In the genomic region with DNA sequence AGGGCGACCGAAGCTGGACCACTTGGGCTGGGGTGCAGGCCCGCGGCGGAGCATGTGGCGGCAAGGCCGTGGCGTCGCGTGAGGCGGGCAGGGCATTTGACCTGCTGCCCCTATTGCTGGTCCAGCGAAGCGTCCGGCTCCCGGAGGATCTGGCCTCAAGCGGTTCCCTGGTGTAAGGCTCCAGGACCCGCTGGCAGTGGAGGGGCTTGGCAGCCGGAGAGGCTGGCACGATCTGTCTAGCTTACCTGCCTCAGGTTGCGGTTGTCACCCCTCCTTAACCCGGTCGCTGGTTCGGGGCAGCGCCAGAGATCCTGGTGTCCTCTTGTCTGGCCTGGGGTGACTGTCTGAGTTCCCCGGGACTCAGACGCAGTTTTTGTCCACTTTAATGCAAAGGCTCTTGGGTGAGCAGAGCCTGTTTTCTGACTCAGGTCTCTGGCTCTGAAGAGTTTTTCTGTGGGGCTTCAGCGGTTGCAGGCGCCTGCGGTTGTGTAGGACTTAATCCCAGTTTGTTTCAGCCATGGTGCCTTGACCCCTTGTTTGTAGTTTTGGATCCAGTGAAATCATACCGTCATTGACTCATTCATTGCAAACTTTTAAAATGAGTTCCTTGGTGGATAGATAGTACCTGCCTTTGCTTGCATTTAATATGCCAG, we compare ENCODE assay signal across 8 mouse cellular contexts. TPM values are rescaled to one million over a fixed set of nuclear protein-coding genes. Genes with fewer than 3 reads are reported as not detected.
DNase-seq lines count a peak whose midpoint lies in the region; ATAC-seq and TF ChIP-seq lines count a peak whose summit lies in the region.

No protein-coding gene starts in this region.

- TF ChIP-seq EP300 in MEL (IDR thresholded peaks at IDR 0.05; ENCODE audit: low read depth in 1 of 2, low read length in 2 of 2), result no peak; a peak in 1 of 4 replicates

- no peaks in the 10 kb centered on the region for H3K9me3 ChIP-seq in kidney, embryonic 14.5 days (ENCODE audit: control insufficient read depth, low read length)
- H3K9me3 ChIP-seq in MEL (replicated peaks; ENCODE audit: insufficient read depth, low read length), result no peaks in the 10 kb centered on the region
- no peaks in the 10 kb centered on the region for H3K9me3 ChIP-seq in erythroblast, embryonic 14.5 days (ENCODE audit: control insufficient read depth, low read length)
- no peaks in the 10 kb centered on the region for H3K9me3 ChIP-seq in limb, embryonic 15.5 days
- no peaks in the 10 kb centered on the region for H3K9me3 ChIP-seq in stomach, embryonic 15.5 days

- no peaks in the 10 kb centered on the region for H3K27me3 ChIP-seq in kidney, embryonic 14.5 days (ENCODE audit: control insufficient read depth, insufficient read depth, low read length)
- H3K27me3 ChIP-seq in MEL (ENCODE audit: control insufficient read depth in 1 of 2, insufficient read depth in 2 of 2, low read length in 2 of 2), result no peaks in the 10 kb centered on the region
- no peaks in the 10 kb centered on the region for H3K27me3 ChIP-seq in erythroblast, embryonic 14.5 days (ENCODE audit: control insufficient read depth)
- H3K27me3 ChIP-seq in limb, embryonic 15.5 days, result no peaks in the 10 kb centered on the region
- H3K27me3 ChIP-seq in stomach, embryonic 15.5 days (replicated peaks), result no peaks in the 10 kb centered on the region

- no peak for DNase-seq in kidney, adult 8-10 months
- DNase-seq in MEL (ENCODE audit: low read depth, low spot score), result peak; percentile 59
- DNase-seq in cerebellum, adult 8-10 months, result no peak
- DNase-seq in lung, adult 18-20 months, result no peak

- no peak for TF ChIP-seq RAD21 in MEL (IDR thresholded peaks at IDR 0.05; ENCODE audit: low read depth, low read length)

- under 1% methylated on average over 30 of the region's 30 CpGs for WGBS in kidney, embryonic 14.5 days
- WGBS in limb, embryonic 15.5 days, result under 1% methylated on average over 30 of the region's 30 CpGs
- WGBS in stomach, embryonic 15.5 days, result 3% methylated on average over 30 of the region's 30 CpGs

- no peaks in the 10 kb centered on the region for H3K36me3 ChIP-seq in kidney, embryonic 14.5 days (ENCODE audit: control insufficient read depth, insufficient read depth, low read length)
- H3K36me3 ChIP-seq in MEL (ENCODE audit: control insufficient read depth in 1 of 2, insufficient read depth in 2 of 2, low read length in 2 of 2), result peaks cover 0 to 2% of the 10 kb centered on the region in 2 experiments; a peak in 2 of 4 replicates
- no peaks in the 10 kb centered on the region for H3K36me3 ChIP-seq in erythroblast, embryonic 14.5 days (ENCODE audit: control insufficient read depth)
- no peaks in the 10 kb centered on the region for H3K36me3 ChIP-seq in limb, embryonic 15.5 days
- H3K36me3 ChIP-seq in stomach, embryonic 15.5 days, result no peaks in the 10 kb centered on the region

- no peaks in the 10 kb centered on the region for H3K4me1 ChIP-seq in kidney, embryonic 14.5 days (ENCODE audit: control insufficient read depth, insufficient read depth, low read length)
- peaks cover 0 to 8% of the 10 kb centered on the region in 2 experiments; a peak in 3 of 4 replicates for H3K4me1 ChIP-seq in MEL (ENCODE audit: control insufficient read depth in 1 of 2, insufficient read depth in 2 of 2, low read length in 2 of 2)
- H3K4me1 ChIP-seq in erythroblast, embryonic 14.5 days (ENCODE audit: control insufficient read depth), result peaks cover 23% of the 10 kb centered on the region
- H3K4me1 ChIP-seq in limb, embryonic 15.5 days, result peaks cover 7% of the 10 kb centered on the region; the same call in 1 of the 2 replicates
- H3K4me1 ChIP-seq in stomach, embryonic 15.5 days, result peaks cover 6% of the 10 kb centered on the region; the same call in 1 of the 2 replicates

- peak overlapping the region; percentile 84 for H3K4me3 ChIP-seq in kidney, embryonic 14.5 days (ENCODE audit: low read length)
- peak overlapping the region; percentile 79 for H3K4me3 ChIP-seq in MEL (ENCODE audit: control insufficient read depth in 1 of 2, insufficient read depth in 1 of 2, low read depth in 2 of 2, low read length in 2 of 2)
- H3K4me3 ChIP-seq in erythroblast, embryonic 14.5 days (replicated peaks), result peak overlapping the region; percentile 82
- H3K4me3 ChIP-seq in limb, embryonic 15.5 days, result peak overlapping the region; percentile 75
- H3K4me3 ChIP-seq in stomach, embryonic 15.5 days (replicated peaks), result peak overlapping the region; percentile 88

- no peak overlapping the region for H3K27ac ChIP-seq in kidney, embryonic 14.5 days (ENCODE audit: low read depth, low read length)
- H3K27ac ChIP-seq in MEL (ENCODE audit: control insufficient read depth, low read depth, low read length), result 0 out of 2 replicates have a peak overlapping the region, but pooled peaks have one; percentile 21
- peak overlapping the region; percentile 55; the same call in 1 of the 2 replicates for H3K27ac ChIP-seq in limb, embryonic 15.5 days
- 0 out of 2 replicates have a peak overlapping the region, but pooled peaks have one; percentile 44 for H3K27ac ChIP-seq in stomach, embryonic 15.5 days

- H3K79me2 ChIP-seq in MEL (ENCODE audit: control insufficient read depth, insufficient read depth, low read length, poor library complexity), result peaks cover 9% of the 10 kb centered on the region

- peak overlapping the region; percentile 61 for H3K9ac ChIP-seq in kidney, embryonic 14.5 days (ENCODE audit: low read depth, low read length)
- peak overlapping the region; percentile 83 for H3K9ac ChIP-seq in MEL (ENCODE audit: control insufficient read depth, low read depth, low read length, poor library complexity, severe bottlenecking)
- peak overlapping the region; percentile 63 for H3K9ac ChIP-seq in limb, embryonic 15.5 days
- peak overlapping the region; percentile 80 for H3K9ac ChIP-seq in stomach, embryonic 15.5 days

- TF ChIP-seq POLR2A in MEL (IDR thresholded peaks at IDR 0.05; ENCODE audit: control insufficient read depth in 1 of 2, insufficient read depth in 1 of 2, low read depth in 1 of 2, low read length in 2 of 2, poor library complexity in 1 of 2), result no peak

- TF ChIP-seq CTCF in MEL (IDR thresholded peaks at IDR 0.05 in 2 of 3, conservative IDR thresholded peaks at IDR 0.05 in 1 of 3; ENCODE audit: control insufficient read depth in 1 of 3, insufficient read depth in 1 of 3, low read depth in 2 of 3, low read length in 3 of 3, poor library complexity in 1 of 3, severe bottlenecking in 1 of 3), result no peak

- peak overlapping the region; percentile 96 for H3K4me2 ChIP-seq in kidney, embryonic 14.5 days (replicated peaks; ENCODE audit: low read depth, low read length)
- peak overlapping the region; percentile 91 for H3K4me2 ChIP-seq in limb, embryonic 15.5 days
- H3K4me2 ChIP-seq in stomach, embryonic 15.5 days, result peak overlapping the region; percentile 95

- peak; percentile 82 for ATAC-seq in kidney, embryonic 14.5 days (ENCODE audit: low FRiP score, low TSS enrichment)
- ATAC-seq in limb, embryonic 15.5 days (ENCODE audit: insufficient number of reproducible peaks, low FRiP score, low TSS enrichment, low read depth), result no peak; the same call in 1 of the 2 replicates
- peak; percentile 36 for ATAC-seq in stomach, embryonic 15.5 days (ENCODE audit: insufficient read depth, low FRiP score, low read depth)

TF ChIP-seq in MEL, 35 proteins besides CTCF, POLR2A, EP300 and RAD21:
- no peak for TF ChIP-seq BHLHE40 (IDR thresholded peaks at IDR 0.05; ENCODE audit: borderline replicate concordance, low read depth, low read length)
- TF ChIP-seq SMC3 (IDR thresholded peaks at IDR 0.05; ENCODE audit: low read depth, low read length), result no peak
- TF ChIP-seq NELFE (IDR thresholded peaks at IDR 0.05; ENCODE audit: low read depth, low read length), result no peak
- no peak for TF ChIP-seq E2F4 (IDR thresholded peaks at IDR 0.05; ENCODE audit: borderline replicate concordance, low read depth, low read length)
- no peak for TF ChIP-seq POLR2AphosphoS5 (IDR thresholded peaks at IDR 0.05; ENCODE audit: borderline replicate concordance, low read depth, low read length)
- no peak for TF ChIP-seq GABPA (IDR thresholded peaks at IDR 0.05; ENCODE audit: low read depth, low read length)
- no peak for TF ChIP-seq USF1 (IDR thresholded peaks at IDR 0.05; ENCODE audit: low read depth, low read length)
- TF ChIP-seq ZMIZ1 (IDR thresholded peaks at IDR 0.05; ENCODE audit: low read depth, low read length), result no peak
- no peak for TF ChIP-seq RCOR1 (IDR thresholded peaks at IDR 0.05; ENCODE audit: low read depth, low read length)
TF ChIP-seq in MEL: peak in this region for 0.

RNA-seq across cellular contexts. Expression of a gene that starts 0.5 kb away (rescaled TPM):
- 10.1 and 19.5 TPM in 2 replicates for polyA plus RNA-seq in kidney, embryonic 14.5 days (2014; fragmentation: Nextera tagmentation; extraction: Ambion mirVana)
- total RNA-seq in MEL (2012; rRNA removed), result 17.8 and 18.5 TPM in 2 replicates
- polyA plus RNA-seq in MEL (2012; ENCODE audit: insufficient read depth in 1 of 2, insufficient read length in 2 of 2, low read depth in 1 of 2, low replicate concordance in 2 of 2, missing spikeins in 1 of 2), result 10 to 100 TPM in 1 of 2 experiments, not detected in 1; 19.7 TPM
- polyA plus RNA-seq in erythroblast, embryonic 14.5 days (2012), result 0.28 and 0.29 TPM in 2 replicates
- polyA plus RNA-seq in limb, embryonic 15.5 days (2015; fragmentation: Nextera tagmentation; extraction: Ambion mirVana), result 15.4 and 16.7 TPM in 2 replicates
- polyA plus RNA-seq in stomach, embryonic 15.5 days (2015; fragmentation: Nextera tagmentation; extraction: Ambion mirVana), result 12.0 and 12.2 TPM in 2 replicates
